Mouse (Mus musculus) MEL (cell line): ENCODE measurements at regions not wholly inside any gene's neighbourhood (a gene's known extent, or its start where the extent isn't known, plus 50 kb on each side); places are given as distances from the start of the nearest gene placed in this dataset.

Experiments used
- CTCF ChIP-seq, 3 experiments: IDR thresholded peaks in 2 of 3; conservative IDR thresholded peaks in 1 of 3; 2 replicates each; pipeline ENCODE4 v1.5.1; 2011 to 2012; ENCODE audit warnings: low read length in 3 of 3, low read depth in 2 of 3, mild to moderate bottlenecking in 2 of 3, improper control_type of control experiment in 1 of 3, inconsistent platforms in 1 of 3, mixed read lengths in 1 of 3, moderate library complexity in 1 of 3; ENCODE audit not compliant: control insufficient read depth in 1 of 3, insufficient read depth in 1 of 3, poor library complexity in 1 of 3, severe bottlenecking in 1 of 3
- EP300 ChIP-seq, 2 experiments: IDR thresholded peaks; 2 replicates each; pipeline ENCODE4 v1.6.1; 2011; ENCODE audit warnings: improper control_type of control experiment in 2 of 2, low read length in 2 of 2, low read depth in 1 of 2, mild to moderate bottlenecking in 1 of 2
- ETS1 ChIP-seq: IDR thresholded peaks from 2 replicates; pipeline ENCODE4 v1.6.1; 2012; ENCODE audit warnings: low read depth, mild to moderate bottlenecking, inconsistent platforms, low read length, improper control_type of control experiment, moderate library complexity
- GABPA ChIP-seq: IDR thresholded peaks from 2 replicates; pipeline ENCODE4 v1.6.1; 2012; ENCODE audit warnings: low read depth, mild to moderate bottlenecking, inconsistent platforms, low read length, improper control_type of control experiment, moderate library complexity
- HCFC1 ChIP-seq: IDR thresholded peaks from 2 replicates; pipeline ENCODE4 v1.6.1; 2012; ENCODE audit warnings: low read depth, mild to moderate bottlenecking, inconsistent platforms, low read length, improper control_type of control experiment, moderate library complexity
- MAX ChIP-seq: IDR thresholded peaks from 2 replicates; pipeline ENCODE4 v1.6.1; 2011; ENCODE audit warnings: low read length, improper control_type of control experiment
- MAZ ChIP-seq: IDR thresholded peaks from 2 replicates; pipeline ENCODE4 v1.6.1; 2012; ENCODE audit warnings: low read depth, mild to moderate bottlenecking, inconsistent platforms, low read length, improper control_type of control experiment
- MEF2A ChIP-seq: IDR thresholded peaks from 2 replicates; pipeline ENCODE4 v1.6.1; 2014; ENCODE audit warnings: low read depth, mild to moderate bottlenecking, inconsistent platforms, low read length, improper control_type of control experiment; ENCODE audit not compliant: poor library complexity, insufficient replicate concordance, severe bottlenecking; ENCODE audit errors: extremely low read depth
- POLR2A ChIP-seq, 2 experiments: IDR thresholded peaks; 2 replicates each; pipeline ENCODE4 v1.6.1; 2011 to 2012; ENCODE audit warnings: low read length in 2 of 2, mild to moderate bottlenecking in 2 of 2, control low read depth in 1 of 2, improper control_type of control experiment in 1 of 2, low read depth in 1 of 2, moderate library complexity in 1 of 2; ENCODE audit not compliant: control insufficient read depth in 1 of 2, insufficient read depth in 1 of 2, poor library complexity in 1 of 2
- RCOR1 ChIP-seq: IDR thresholded peaks from 2 replicates; pipeline ENCODE4 v1.6.1; 2012; ENCODE audit warnings: low read depth, mild to moderate bottlenecking, inconsistent platforms, low read length, improper control_type of control experiment
- USF1 ChIP-seq: IDR thresholded peaks from 2 replicates; pipeline ENCODE4 v1.6.1; 2014; ENCODE audit warnings: low read depth, mild to moderate bottlenecking, inconsistent platforms, low read length, improper control_type of control experiment, moderate library complexity
- ZMIZ1 ChIP-seq: IDR thresholded peaks from 2 replicates; pipeline ENCODE4 v1.6.1; 2012; ENCODE audit warnings: low read depth, mild to moderate bottlenecking, inconsistent platforms, low read length, improper control_type of control experiment, moderate library complexity

DNA sequence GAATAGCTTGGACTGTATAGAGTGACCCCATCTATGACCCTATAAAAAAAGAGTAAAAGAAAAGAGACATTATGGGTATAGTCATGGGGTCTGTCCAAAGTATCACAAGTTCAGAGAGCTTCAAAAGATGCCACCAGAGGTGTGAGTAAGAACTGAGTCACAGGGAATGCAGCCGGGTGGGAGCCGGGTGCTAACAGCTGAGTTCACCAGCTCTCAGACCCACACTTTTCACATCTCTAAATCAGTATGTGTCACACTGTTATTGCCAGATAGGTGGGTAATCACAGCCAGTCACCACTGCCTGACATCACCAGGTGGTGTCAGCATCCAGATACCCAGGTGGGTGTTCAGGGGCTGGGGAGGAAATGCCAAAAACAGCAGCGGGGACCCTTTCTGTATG lies 81.1 kb upstream of the Spred2 start:
- TF ChIP-seq ETS1, result no peak
- no peak for TF ChIP-seq CTCF (IDR thresholded peaks at IDR 0.05 in 2 of 3, conservative IDR thresholded peaks at IDR 0.05 in 1 of 3; ENCODE audit: control insufficient read depth in 1 of 3, insufficient read depth in 1 of 3, low read depth in 2 of 3, low read length in 3 of 3, poor library complexity in 1 of 3, severe bottlenecking in 1 of 3)
- TF ChIP-seq ZMIZ1, result no peak
- no peak for TF ChIP-seq HCFC1
- no peak for TF ChIP-seq GABPA
- no peak for TF ChIP-seq MEF2A
- no peak for TF ChIP-seq EP300 (IDR thresholded peaks at IDR 0.05; ENCODE audit: low read depth in 1 of 2, low read length in 2 of 2)
- no peak for TF ChIP-seq MAX
- no peak for TF ChIP-seq POLR2A (IDR thresholded peaks at IDR 0.05; ENCODE audit: control insufficient read depth in 1 of 2, insufficient read depth in 1 of 2, low read depth in 1 of 2, low read length in 2 of 2, poor library complexity in 1 of 2)
- TF ChIP-seq RCOR1, result no peak
- no peak for TF ChIP-seq USF1
- TF ChIP-seq MAZ, result no peak
